Mouse (Mus musculus): ENCODE results near the gene Mbnl1. TPM values are rescaled to one million over a fixed set of nuclear protein-coding genes. Genes with fewer than 3 reads are reported as not detected.

The Mbnl1 gene
- total RNA-seq, 2 experiments from 2014 or later, result 70.8 to 76.0 TPM

DNA sequence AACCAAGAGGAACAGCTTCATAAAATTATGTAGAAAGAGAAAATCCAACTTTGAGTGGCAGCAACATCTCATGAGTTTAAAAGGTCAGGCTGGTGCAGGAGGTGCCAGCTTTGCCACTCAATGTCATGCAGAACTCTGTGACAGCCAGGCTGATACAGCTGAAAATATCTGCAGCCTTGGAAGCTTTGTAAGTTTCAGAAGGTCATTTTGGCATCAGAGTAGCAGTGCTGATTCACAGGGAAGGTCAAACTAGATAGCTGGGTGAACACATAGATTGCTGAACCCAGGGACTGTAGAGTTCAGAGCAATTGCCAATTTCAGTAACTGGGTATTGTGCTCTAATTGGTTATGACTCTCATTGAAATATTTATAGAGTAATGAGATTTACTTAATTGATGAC, 42.8 kb downstream of the Mbnl1 start:
- intact Hi-C loops (cut with DNase I), result no loop called here
- DNase-seq, result no peak

DNA sequence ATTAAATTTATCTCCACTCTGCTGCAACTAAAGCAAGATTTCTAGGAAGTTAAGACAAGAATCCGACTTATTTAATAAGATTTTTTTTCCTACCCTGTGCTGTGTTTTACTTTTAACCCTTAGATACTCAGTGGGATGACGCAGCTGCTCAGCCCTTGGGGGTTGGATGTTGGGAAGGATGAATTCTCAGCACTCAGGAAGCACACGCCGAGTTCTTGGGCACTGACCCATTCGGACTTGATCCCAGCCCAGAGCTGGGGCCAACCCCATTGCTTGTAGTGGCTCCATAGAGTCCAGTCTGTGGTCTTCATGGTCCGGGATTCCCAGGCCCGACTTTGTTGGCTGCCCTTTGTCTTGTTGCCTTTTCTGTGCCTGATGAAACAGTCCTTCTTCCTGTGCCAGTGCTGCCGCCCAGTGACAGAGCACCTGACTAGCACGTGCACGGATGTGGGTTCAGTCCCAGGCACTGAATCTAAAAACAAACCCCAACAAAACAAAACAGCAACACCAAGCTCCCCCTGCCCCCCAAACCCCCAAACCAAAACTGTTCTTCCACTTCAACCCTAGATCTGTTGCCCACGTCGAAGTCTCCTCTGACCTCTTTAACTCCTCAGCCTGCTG, 43.5 kb downstream of the Mbnl1 start:
- intact Hi-C loops (cut with DNase I), result no loop called here
- peak; percentile 27 for DNase-seq

DNA sequence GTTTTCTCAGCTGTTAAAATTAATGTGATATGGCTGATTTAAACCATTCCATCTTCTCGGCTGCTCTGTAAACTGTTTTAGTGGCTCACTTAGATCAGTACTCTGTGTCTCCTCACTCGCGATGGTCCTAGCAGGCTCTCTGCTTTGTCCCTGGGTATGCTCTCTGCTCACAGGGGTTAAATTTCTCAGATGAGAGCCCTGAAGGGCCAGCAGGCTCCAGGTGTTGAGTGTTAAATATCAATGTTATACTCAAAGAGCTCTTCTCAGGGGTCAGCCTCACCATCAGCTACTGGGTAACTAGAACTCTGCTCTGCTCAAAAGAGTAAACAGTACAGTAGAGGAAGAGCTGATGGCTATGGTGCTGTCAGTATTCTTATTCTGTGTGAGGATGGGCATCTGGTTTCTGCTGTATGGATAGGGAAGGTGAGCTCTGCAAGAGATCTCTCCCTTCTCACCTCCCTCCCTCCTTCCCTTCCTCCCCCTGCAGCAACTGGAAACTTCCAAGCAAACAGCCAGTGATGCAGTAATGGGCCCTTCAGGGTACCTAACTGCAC, 44.7 kb downstream of the Mbnl1 start:
- intact Hi-C loops (cut with DNase I), result no loop called here
- no peak for DNase-seq

DNA sequence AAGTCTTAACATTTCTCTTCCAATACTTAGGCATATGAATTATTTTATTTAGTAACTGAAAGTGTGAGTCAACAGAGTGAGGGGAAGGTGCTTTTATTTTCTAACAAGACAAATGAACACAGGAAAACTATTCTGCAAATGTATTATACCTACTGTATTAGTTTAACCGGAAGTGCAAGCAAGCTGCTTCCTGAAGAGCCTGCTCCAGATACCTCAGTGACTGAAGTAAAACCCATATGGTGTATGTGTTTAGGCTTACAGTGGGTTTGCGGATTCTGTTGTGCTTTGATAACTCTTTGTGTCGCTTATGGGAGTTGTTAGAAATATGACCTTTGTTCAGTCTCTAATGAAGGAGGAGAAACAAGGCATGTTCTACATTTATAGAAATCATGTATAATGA, 46.7 kb downstream of the Mbnl1 start:
- DNase-seq, result no peak
- intact Hi-C loops (cut with DNase I), result no loop called here

DNA sequence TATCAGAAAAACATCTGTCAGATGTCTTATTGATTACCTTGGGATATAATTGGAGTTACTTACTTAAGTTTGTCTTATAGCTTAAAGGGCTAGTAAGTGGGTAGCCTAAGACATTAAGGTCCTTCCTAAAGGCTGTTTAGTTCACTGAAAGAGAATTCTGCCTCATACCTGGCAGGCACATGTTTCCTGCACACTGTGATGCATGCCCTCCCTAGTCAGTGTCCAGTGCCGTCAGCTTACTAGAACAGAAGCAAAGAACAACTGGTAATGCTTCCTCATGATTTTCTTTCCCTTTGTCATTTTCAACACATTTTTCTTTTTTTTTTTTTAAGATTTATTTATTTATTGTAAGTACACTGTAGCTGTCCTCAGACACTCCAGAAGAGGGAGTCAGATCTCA, 51.5 kb downstream of the Mbnl1 start:
- DNase-seq, result no peak
- intact Hi-C loops (cut with DNase I), result no loop called here

DNA sequence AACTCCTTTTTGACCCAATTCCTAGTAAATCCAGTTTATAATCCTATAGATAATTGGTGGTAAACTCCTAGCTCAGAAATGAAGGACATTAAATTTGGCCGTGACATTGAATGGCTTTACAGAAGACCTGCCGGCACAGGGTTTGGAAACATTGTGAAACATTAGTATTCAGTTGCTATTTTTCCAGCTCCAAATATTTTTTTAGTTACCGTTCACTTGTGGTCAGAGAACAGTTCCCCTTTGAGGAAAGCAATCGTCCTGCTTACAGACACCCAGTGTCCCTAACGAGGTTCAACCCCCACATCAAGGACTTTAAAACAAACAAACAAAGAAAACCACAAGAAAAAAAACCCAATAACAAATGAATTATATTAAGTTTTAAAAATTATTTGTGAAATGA, 58.7 kb downstream of the Mbnl1 start:
- intact Hi-C loops (cut with DNase I), result no loop called here

DNA sequence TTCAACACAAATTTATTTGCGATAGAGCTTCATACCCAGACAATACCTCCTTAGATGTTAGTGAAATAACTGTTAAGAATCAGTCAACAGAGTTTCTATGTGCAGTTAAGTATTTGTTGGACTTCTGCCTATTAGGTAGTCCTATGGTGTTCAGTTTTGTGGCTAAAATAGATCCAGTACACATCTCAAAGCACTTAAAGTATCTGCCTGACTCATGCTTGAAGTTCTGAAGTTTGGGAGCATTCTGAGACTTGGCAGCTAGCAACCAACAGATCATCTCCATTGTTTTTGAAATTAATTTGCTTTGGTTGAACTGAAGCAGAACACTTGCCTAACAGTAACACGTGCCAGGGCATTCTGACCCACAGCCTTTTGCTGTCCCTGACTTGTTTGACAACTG, 59.2 kb downstream of the Mbnl1 start:
- no peak for DNase-seq
- intact Hi-C loops (cut with DNase I), result no loop called here

More for the DNA sequence above, 58.7 kb downstream of the Mbnl1 start:
- DNase-seq, result no peak

DNA sequence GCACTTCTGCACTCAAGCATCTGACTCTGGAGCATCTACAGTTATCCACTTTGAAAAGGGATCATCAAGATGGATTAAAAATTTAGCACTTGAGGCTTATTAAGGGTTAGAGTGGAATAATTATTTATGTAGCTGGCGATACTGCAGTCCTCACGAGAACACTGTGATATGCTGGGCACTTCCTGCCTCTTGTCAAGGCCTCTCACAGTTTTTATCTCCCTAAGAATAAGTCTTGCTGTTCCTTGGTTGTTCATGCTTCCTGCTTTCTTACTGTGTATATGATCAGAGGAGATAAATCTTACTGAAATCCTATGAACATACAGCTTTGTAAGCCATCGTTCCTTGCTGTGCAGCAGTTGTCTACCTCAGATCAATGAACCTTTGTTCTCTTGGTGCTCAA, 62.6 kb downstream of the Mbnl1 start:
- no peak for DNase-seq
- intact Hi-C loops (cut with DNase I), result no loop called here

DNA sequence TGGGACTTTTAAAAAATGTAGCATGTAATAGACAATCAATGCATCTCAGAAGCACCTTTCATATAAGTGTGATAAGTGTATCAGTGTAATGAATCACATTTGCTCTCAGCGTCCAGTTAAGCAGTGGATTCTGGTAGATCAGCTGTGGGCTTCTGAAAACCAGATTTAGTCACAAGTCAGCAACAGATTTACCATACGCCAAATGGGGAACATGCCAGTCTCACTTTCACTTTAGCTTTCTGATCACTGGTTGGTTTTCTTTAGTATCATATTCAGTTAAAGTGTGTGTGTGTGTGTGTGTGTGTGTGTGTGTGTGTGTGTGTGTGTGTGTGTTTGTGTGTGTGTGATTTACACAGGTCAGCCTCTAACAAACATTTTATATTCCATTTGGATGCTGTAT, 64.4 kb downstream of the Mbnl1 start:
- intact Hi-C loops (cut with DNase I), result no loop called here
- no peak for DNase-seq

DNA sequence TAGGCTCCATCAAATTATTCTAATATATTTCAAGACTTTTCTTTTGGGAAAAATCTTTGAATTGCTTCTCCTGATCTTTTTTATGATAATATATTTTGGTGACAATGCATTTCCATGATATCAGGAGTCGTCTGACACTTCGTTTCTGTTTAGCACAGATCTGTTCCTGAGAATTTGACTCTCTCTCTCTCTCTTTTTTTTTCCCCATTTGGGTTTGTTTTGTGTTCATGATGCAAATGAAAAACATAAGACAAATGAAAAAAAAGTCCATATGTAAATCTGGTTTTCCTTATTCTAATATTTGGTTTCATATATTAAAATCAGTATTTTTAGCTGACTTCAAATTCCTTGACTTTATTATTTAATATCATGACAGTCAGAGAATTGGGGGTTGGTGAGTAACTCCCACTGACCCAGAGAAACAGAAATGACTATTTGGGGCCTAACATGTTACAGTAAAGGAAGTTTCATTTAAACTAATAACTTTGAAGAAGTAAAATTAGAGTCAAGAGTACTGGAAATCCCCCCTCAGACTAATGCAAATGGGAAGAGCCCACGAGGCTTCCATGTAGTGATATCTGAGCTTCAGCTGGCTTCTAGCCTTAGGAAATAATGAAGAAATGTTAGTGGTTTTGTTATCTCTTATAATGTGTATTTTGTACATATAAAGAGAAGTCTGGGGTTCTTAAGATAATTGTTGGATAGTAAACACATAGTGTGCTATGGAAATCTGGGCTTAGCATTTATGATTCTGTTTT, 65.8 kb downstream of the Mbnl1 start:
- DNase-seq, result no peak
- intact Hi-C loops (cut with DNase I), result no loop called here

DNA sequence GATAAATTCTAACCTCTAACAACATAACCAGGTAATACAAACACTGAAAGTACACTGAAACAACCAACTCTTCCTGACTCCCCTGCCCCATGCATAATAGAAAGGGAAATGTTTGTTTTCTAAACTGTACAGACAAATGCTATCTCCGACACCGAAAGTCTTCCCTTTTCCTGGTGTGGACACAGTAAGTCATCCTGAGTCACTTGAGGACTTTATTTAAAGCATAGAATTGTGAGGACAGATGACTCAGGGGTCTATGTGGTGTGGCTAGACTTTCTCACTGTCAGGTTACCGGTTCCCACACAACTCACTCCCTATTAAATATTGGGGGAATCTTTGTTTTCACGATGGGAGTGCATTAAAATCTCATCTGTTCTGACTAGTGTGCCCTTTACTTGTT, 68.5 kb downstream of the Mbnl1 start:
- DNase-seq, result no peak
- intact Hi-C loops (cut with DNase I), result no loop called here

DNA sequence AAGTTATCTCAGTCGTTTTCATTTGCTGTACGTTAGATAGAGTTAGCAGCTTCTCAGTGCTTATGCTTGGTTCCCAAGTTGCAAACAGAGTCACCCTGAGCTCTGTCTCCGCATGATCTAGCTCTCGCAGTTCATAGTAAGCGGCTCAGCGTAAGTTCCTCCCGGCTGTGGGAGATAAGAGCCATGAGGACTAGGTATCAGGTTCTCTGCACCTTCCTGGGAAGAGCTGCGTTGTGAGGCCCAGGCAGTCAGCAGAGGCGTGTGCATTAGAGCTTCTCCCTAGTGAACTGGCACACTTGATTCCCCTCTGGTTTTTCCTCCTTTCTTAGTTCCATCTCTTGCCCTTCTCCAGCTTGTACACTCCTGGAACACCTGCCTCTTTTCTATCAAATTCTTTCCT, 73.6 kb downstream of the Mbnl1 start:
- no peak for DNase-seq

DNA sequence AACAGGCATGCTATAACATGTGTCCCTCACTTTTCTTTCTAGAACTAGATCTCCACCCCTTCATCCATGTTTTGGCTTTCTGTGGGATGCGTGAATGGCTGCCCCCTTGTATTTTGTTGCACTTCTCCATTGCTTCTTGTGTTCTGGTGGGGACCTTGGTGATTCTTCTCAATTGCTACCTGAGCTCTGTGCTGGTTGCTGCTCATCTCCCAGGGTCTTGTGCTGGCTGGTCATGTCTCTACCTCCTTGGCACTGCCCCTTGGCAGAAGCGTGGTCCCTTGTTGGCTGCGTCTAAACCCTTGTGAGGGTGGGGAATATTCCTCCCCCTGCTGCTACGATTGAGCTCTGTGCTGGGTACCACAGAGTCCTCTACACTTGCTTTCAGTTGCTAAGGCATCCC, 74.3 kb downstream of the Mbnl1 start:
- intact Hi-C loops (cut with DNase I), result no loop called here

More for the DNA sequence above, 73.6 kb downstream of the Mbnl1 start:
- intact Hi-C loops (cut with DNase I), result no loop called here

DNA sequence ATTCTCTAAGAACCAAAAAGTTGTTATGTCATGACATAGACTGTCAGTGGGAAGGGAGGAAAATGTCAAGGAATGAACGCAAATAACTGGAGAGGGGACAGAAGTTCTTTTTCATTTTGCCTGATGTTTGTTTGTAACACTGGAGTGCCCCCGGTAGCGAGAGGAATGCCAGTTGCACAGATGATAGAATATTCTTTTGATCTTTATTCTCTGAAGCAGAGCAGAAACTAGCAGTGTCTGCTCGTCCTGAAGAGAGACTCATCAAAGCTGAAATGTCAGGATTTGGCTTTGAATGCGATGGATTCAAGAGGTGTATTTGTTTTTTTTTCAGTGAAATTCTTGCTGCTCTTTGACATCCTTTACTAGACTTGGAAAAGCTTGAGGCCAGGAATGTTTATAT, 77.9 kb downstream of the Mbnl1 start:
- DNase-seq, result no peak
- intact Hi-C loops (cut with DNase I), result no loop called here

More for the DNA sequence above, 74.3 kb downstream of the Mbnl1 start:
- DNase-seq, result no peak

DNA sequence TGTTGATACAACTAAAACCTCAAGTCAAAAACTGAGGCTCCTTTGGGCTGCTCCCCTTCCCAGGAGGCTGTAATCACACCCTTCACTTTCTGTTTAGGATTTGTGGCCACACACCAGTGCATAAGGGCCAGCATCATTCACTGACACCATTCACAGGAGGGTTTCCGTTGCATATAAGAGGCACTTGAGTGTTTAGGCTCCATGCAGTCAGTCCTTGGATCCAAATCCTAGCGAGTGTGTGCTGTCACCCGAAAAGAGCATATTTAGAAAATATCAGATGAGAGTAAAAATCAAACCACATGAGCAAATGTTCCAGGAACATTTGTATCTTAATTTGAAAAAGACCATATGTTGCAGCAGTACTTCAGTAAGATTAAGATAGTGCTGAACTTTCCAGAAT, 79.0 kb downstream of the Mbnl1 start:
- DNase-seq, result no peak
- intact Hi-C loops (cut with DNase I), result no loop called here

DNA sequence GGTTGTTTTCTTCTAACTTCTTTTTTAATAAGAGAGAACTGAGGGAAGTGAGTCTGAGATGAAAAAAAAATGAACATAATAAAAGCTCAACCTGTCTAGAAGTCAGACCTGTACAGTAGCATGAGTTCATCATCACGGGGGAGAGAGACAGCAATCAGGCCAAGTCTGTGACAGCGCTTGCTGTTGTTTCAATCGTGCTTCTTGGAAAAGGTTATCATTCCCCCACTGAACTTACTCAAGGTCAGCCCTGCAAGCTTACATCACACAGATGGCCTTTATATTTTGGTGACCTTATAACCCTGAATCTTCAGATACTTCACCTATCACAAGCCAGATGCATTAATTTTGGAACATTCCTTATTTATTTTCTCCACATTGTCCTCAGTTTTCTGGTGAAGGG, 80.4 kb downstream of the Mbnl1 start:
- intact Hi-C loops (cut with DNase I), result no loop called here
- DNase-seq, result no peak

DNA sequence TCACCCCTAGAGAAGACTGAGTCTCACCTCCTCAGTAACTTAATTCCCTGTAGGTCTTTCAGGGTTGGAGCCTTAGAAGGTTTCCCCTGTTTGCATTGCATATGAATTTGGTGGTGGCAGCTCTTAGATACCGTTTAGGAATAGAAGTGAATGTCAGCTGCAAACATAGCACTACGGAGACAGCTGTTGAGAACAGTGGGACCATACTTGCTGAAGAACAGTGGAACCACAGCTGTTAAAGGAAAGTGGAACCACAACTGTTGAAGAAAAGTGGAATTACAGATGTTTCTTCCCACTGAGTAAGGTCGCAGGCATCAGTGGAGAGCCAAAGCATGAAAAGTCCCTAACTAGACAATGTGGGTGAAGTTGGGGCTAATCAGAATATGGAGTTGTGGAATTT, 84.0 kb downstream of the Mbnl1 start:
- DNase-seq, result no peak
- intact Hi-C loops (cut with DNase I), result no loop called here

DNA sequence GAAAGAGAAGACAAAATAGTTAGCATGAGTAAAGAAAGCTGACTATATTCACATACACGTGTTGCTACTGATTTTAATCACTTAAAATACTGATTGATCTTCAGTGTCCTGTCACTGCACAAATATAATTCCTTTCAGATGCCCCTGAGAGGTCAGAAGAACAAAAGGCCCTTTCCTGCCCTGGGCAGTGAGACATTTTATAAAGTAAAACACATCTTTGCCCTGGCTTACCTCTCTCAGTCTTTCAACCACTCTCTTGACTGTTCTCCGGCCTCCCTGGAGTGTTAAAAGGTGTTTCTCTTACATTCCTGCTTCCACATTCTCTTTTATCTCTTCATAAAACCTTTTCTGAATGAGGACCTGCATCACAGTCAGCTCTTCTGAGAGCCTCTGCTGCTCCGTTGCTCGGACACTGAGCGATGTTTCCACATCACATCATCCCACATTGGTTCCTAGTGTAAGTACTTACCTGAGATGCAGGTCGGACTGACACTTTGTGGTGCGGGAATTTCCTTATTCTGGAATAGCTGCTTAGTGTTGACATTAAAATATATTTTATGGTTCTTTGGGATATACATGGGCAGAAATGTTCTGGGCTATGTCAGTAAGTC, 85.7 kb downstream of the Mbnl1 start:
- no peak for DNase-seq
- intact Hi-C loops (cut with DNase I), result no loop called here

DNA sequence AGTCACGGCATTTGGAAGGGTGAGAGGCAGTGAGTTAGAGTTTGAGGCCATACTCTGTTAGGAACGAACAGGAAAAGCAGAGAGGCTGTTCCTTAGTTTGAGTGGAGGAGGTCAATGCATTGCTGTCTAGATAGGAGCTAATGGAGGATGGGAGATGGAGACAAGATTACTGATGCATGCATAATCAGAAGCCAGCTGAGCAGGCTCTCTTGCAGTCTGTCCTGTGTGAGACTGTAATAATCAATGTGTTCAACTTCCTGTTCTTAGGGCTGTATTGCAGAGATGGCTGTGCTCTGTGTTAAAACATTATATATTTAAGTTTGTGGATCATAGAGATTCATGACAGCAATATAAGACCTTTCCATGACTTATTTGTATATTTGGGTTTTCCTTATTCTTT, 87.1 kb downstream of the Mbnl1 start:
- intact Hi-C loops (cut with DNase I), result no loop called here

DNA sequence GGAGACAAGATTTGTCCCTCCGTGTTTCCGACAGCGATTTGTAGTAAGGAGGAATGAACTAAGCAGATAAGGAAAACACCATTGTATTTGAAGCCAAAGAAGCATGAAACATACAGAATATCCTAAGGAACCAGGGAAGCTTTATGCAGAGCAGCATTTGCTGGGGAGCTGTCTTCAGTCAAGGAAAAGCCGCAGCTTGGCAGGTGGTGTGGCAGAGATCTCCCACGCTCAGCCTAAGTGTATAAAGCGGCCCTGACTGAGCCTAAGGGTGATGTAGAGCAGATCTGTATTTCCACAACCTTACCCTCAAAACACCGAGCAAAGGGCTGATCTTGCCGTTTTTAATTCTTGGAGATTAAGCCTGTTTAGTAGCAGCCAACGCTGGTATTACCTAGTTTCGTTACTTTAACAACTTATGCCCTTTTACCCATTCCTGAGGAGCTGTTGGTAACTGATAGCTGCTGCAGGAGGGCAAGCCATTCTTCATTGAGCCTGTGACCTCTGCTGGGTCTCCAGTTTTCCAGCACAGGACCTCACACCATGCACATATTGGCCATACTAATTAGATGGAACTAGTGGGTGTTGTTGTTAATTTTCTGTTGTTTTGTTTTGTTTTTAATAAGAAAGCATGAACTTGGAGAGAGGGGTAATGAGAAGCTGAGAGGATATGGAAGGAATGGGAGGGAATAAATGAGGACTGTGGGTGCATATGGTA, 91.1 kb downstream of the Mbnl1 start:
- intact Hi-C loops (cut with DNase I), result no loop called here
- DNase-seq, result no peak

More for the DNA sequence above, 87.1 kb downstream of the Mbnl1 start:
- DNase-seq, result no peak

DNA sequence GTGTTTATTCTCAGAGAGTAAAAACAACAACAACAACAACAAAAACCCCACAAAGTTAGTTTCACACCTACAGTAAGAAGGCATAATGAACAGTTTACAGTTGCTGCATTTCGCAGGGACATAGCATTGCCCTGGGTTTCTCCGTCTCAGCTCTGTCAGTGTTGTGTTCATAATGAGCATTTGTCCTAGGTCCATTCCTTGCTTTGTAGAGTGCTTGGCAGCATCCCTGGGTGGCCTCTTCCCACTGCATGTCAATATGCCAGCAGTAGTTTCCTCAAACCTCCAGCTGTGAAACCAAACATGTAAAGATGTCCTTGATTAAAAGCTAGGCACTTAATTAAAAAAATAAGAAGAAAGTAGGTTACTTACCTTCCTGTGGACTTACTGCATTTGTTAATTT, 91.6 kb downstream of the Mbnl1 start:
- intact Hi-C loops (cut with DNase I), result no loop called here
- no peak for DNase-seq
